Mouse (Mus musculus) liver, postnatal 0 days (tissue): Measurements from ENCODE around the gene Fem1a. TPM values are rescaled to one million over a fixed set of nuclear protein-coding genes. Genes with fewer than 3 reads are reported as not detected.

Experiments used
- ATAC-seq: fragments of 200-750 bp; cut with Nextera tagmentation; 2 replicates; pipeline ENCODE4 v1.8.0; 2017; ENCODE audit warnings: mild to moderate bottlenecking, moderate library complexity
- DNase-seq: peaks from one replicate; pipeline ENCODE4 v3.0.0-alpha.2; 2016
- H3K27ac ChIP-seq: fragments of 300-500 bp; sonication (generic); 2 replicates; pipeline ENCODE4 v1.5.1; 2014; ENCODE audit warnings: antibody characterized with exemption, moderate library complexity, mild to moderate bottlenecking, low read depth
- H3K27me3 ChIP-seq: fragments of 300-500 bp; sonication (generic); 2 replicates; pipeline ENCODE4 v1.6.1; 2014; ENCODE audit warnings: low read length, control low read depth, mixed read lengths; ENCODE audit not compliant: insufficient read depth
- H3K36me3 ChIP-seq: fragments of 300-500 bp; sonication (generic); replicated peaks from 2 replicates; pipeline ENCODE4 v1.6.1; 2014; ENCODE audit warnings: mild to moderate bottlenecking, control low read depth, low read length, moderate library complexity, mixed read lengths; ENCODE audit not compliant: insufficient read depth
- H3K4me1 ChIP-seq: fragments of 300-500 bp; sonication (generic); 2 replicates; pipeline ENCODE4 v1.6.1; 2014; ENCODE audit warnings: antibody characterized with exemption, mild to moderate bottlenecking, control low read depth; ENCODE audit not compliant: insufficient read depth
- H3K4me2 ChIP-seq: fragments of 300-500 bp; sonication (generic); 2 replicates; pipeline ENCODE4 v1.6.1; 2014; ENCODE audit warnings: low read depth, mild to moderate bottlenecking, low read length, moderate library complexity, mixed read lengths
- H3K4me3 ChIP-seq: fragments of 300-500 bp; sonication (generic); 2 replicates; pipeline ENCODE4 v1.5.1; 2014; ENCODE audit warnings: low read depth, low read length
- H3K9ac ChIP-seq: fragments of 300-500 bp; sonication (generic); replicated peaks from 2 replicates; pipeline ENCODE4 v1.6.1; 2014; ENCODE audit warnings: mild to moderate bottlenecking, moderate library complexity
- H3K9me3 ChIP-seq: fragments of 300-500 bp; sonication (generic); 2 replicates; pipeline ENCODE4 v1.6.1; 2016; ENCODE audit warnings: mild to moderate bottlenecking, control low read depth, low read length, mixed read lengths
- CTCF ChIP-seq: sonication (generic); IDR thresholded peaks from 2 replicates; pipeline ENCODE4 v1.5.1; 2016; ENCODE audit warnings: antibody characterized with exemption, low read depth
- EP300 ChIP-seq: IDR thresholded peaks from 2 replicates; pipeline ENCODE4 v1.6.1; 2016; ENCODE audit warnings: antibody characterized with exemption, low read depth, mild to moderate bottlenecking
- WGBS: fragments of 180-500 bp; shearing (Covaris S2); extraction: QIAGEN DNeasy Blood & Tissue Kit; methylation state at CpG from one replicate; pipeline ENCODE4 v1.1.7; 2014; ENCODE audit not compliant: insufficient replicate concordance; 5-methylcytosine and 5-hydroxymethylcytosine counted together
- polyA plus RNA-seq: library from polyadenylated mRNA; unstranded; fragments of >200 nt; fragmentation: Nextera tagmentation; extraction: Ambion mirVana; gene quantifications from 2 replicates; pipeline ENCODE4 v1.2.1, GENCODE M21; 2015

Gene Fem1a
- polyA plus RNA-seq, 1 experiment from 2014 or later: 5.2 TPM

GRCm38 (mm10) chr17:56214229-56214628 is 42.4 kb upstream of the Fem1a start:
- Histone ChIP-seq H3K4me2 (no peak overlapping the region), H3K4me3 (no peak overlapping the region), H3K36me3 (peaks cover 17% of the 10 kb centered on the region), H3K4me1 (peaks cover 26% of the 10 kb centered on the region), H3K27me3 (no peaks in the 10 kb centered on the region), H3K9me3 (no peaks in the 10 kb centered on the region), H3K9ac (no peak overlapping the region), H3K27ac (no peak overlapping the region)
- ATAC-seq (no peak), DNase-seq (no peak)
- WGBS: 76% methylated on average over 1 of the region's 1 CpGs
- TF ChIP-seq CTCF (no peak), EP300 (no peak)

DNA sequence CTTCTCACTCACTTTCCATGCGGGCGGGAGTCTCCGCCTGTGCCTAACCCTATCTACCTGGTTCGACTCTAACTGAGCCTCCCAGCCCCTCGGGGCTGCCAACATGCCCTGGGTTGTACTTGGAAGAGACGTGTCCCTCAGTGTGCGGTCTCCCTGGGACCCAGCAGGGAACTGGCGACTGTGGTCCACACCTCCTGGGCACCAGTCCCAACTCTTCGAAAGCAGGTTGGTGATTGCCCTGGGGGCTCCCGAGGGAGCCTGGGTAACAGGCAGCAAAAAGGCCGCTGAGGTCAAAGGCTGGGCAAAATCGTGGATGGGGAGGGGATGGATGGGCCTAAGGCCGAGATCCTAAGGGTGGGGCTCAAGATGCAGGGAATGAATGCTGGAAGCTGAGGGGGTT is 38.9 kb upstream of the Fem1a start:
- Histone ChIP-seq H3K27ac (peak overlapping the region; percentile 96; the same call in 1 of the 2 replicates), H3K9me3 (no peaks in the 10 kb centered on the region), H3K4me1 (peaks cover 28% of the 10 kb centered on the region), H3K36me3 (no peaks in the 10 kb centered on the region), H3K4me3 (peak overlapping the region; percentile 82), H3K9ac (peak overlapping the region; percentile 91), H3K27me3 (no peaks in the 10 kb centered on the region), H3K4me2 (peak overlapping the region; percentile 93)
- no peak for ATAC-seq
- TF ChIP-seq CTCF: no peak
- no peak for TF ChIP-seq EP300
- DNase-seq: no peak
- 70% methylated on average over 13 of the region's 13 CpGs for WGBS

GRCm38 (mm10) chr17:56218377-56219191 is 38.0 kb upstream of the Fem1a start, which contains the start of gene Dpp9:
Dpp9 (minus strand) TSS chr17:56218905.
- peak within 1 kb of the TSS; percentile 91 for H3K9ac ChIP-seq
- peak within 1 kb of the TSS; percentile 96 for H3K27ac ChIP-seq
- peak; percentile 86 for DNase-seq
- H3K27me3 ChIP-seq: no peaks in the 10 kb centered on the region
- TF ChIP-seq CTCF (0 out of 2 replicates have a peak, but pooled peaks have one; percentile 24), EP300 (no peak)
- peak; percentile 98 for ATAC-seq
- H3K36me3 ChIP-seq: no peaks in the 10 kb centered on the region
- peak within 1 kb of the TSS; percentile 82 for H3K4me3 ChIP-seq
- WGBS: 0% methylated on average over 54 of the region's 78 CpGs
- H3K9me3 ChIP-seq: no peaks in the 10 kb centered on the region
- H3K4me2 ChIP-seq: peak within 1 kb of the TSS; percentile 93
- peaks cover 25% of the 10 kb centered on the region for H3K4me1 ChIP-seq

DNA sequence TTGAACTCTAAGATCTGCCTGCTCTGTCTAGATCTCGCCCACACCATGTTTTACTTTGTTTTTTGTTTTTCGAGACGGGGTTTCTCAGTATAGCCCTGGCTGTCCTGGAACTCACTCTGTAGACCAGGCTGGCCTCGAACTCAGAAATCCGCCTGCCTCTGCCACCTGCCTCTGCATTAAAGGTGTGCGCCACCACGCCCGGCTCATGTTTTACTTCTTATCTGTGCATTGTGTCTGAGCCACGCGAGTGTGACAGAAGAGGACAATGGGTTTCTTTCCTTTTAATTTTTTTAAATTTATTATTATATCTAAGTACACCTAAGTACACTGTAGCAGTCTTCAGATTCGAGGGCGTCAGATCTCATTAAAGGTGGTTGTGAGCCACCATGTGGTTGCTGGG is 37.4 kb upstream of the Fem1a start:
- no peaks in the 10 kb centered on the region for H3K9me3 ChIP-seq
- no peaks in the 10 kb centered on the region for H3K27me3 ChIP-seq
- ATAC-seq (no peak), DNase-seq (no peak)
- peak overlapping the region; percentile 93 for H3K4me2 ChIP-seq
- TF ChIP-seq EP300 (no peak), CTCF (no peak)
- H3K4me1 ChIP-seq: peaks cover 25% of the 10 kb centered on the region
- peak overlapping the region; percentile 96 for H3K27ac ChIP-seq
- H3K36me3 ChIP-seq: no peaks in the 10 kb centered on the region
- peak overlapping the region; percentile 82 for H3K4me3 ChIP-seq
- WGBS: 33% methylated on average over 12 of the region's 12 CpGs
- H3K9ac ChIP-seq: peak overlapping the region; percentile 91

DNA sequence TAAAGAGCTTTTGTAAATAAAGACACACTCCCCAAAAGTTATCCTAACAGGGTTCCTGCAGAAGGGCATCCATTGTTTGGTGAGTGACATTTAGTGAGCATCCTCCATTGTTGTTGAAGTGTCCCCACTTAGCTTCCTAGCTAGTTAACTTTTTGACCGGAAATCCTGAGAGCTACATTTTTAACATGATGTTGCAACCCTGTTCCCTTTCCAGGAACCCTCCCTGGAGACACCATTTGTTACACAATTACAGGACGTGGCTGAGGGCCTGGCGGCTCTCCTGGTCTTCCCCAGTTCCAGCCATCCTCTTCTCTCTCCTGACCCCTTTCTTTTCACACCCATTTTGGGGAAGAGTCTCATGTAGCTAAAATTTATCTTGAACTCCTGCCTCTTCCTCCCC is 36.8 kb upstream of the Fem1a start:
- DNase-seq: no peak
- no peaks in the 10 kb centered on the region for H3K9me3 ChIP-seq
- no peaks in the 10 kb centered on the region for H3K36me3 ChIP-seq
- H3K4me1 ChIP-seq: peaks cover 25% of the 10 kb centered on the region
- H3K27me3 ChIP-seq: no peaks in the 10 kb centered on the region
- 0 out of 2 replicates have a peak, but pooled peaks have one; percentile 4 for ATAC-seq
- WGBS: 21% methylated on average over 3 of the region's 3 CpGs
- no peak overlapping the region for H3K9ac ChIP-seq
- H3K27ac ChIP-seq: peak overlapping the region; percentile 96
- H3K4me3 ChIP-seq: no peak overlapping the region
- H3K4me2 ChIP-seq: 0 out of 2 replicates have a peak overlapping the region, but pooled peaks have one; percentile 93
- TF ChIP-seq CTCF (no peak), EP300 (peak; percentile 53; the same call in 1 of the 2 replicates)

DNA sequence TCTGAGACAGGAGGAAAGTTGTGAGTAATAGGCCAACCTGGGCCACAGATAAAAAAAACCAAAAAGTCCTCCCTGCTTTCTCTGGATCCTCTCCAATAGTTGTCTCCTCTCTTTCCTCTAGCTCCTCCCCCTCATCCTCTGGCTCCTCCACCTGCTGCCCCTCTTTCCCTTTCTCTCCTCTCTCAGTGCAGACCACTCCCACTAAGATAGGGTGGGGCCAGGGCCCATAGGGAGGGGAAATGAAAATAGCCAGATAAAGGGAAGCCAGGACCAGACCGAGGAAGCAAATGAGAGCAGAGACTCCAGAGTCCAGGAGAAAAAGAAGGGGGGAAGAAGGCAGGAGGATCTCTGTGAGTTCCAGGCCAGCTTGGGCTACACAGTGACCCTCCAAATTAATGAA is 31.7 kb upstream of the Fem1a start:
- Histone ChIP-seq H3K36me3 (no peaks in the 10 kb centered on the region), H3K9me3 (no peaks in the 10 kb centered on the region), H3K4me3 (no peak overlapping the region), H3K4me2 (no peak overlapping the region), H3K27ac (no peak overlapping the region), H3K4me1 (0 out of 2 replicates have a peak, but pooled peaks cover 6% of the 10 kb centered on the region), H3K27me3 (no peaks in the 10 kb centered on the region), H3K9ac (no peak overlapping the region)
- WGBS: 20% methylated on average over 1 of the region's 1 CpGs
- ATAC-seq (no peak), DNase-seq (no peak)
- TF ChIP-seq EP300: no peak
- TF ChIP-seq CTCF: no peak
